Mouse (Mus musculus) small intestine, adult 2 months (tissue): Measurements from ENCODE around the gene Pla2g4f. TPM values are rescaled to one million over a fixed set of nuclear protein-coding genes. Genes with fewer than 3 reads are reported as not detected.

Experiments used
- H3K27ac ChIP-seq: fragments of 200-500 bp; 2 replicates; pipeline ENCODE4 v1.5.1; 2012; ENCODE audit warnings: low read depth, low read length, control low read depth, inconsistent platforms; ENCODE audit not compliant: insufficient read depth
- H3K27me3 ChIP-seq: fragments of 200-500 bp; 2 replicates; pipeline ENCODE4 v1.6.1; 2012; ENCODE audit warnings: mild to moderate bottlenecking, moderate library complexity, low read length, inconsistent platforms; ENCODE audit not compliant: control insufficient read depth, insufficient read depth
- H3K36me3 ChIP-seq: fragments of 200-500 bp; 2 replicates; pipeline ENCODE4 v1.6.1; 2012; ENCODE audit warnings: mild to moderate bottlenecking, low read length, control low read depth, inconsistent platforms; ENCODE audit not compliant: control insufficient read depth, insufficient read depth
- H3K4me1 ChIP-seq: fragments of 200-500 bp; 2 replicates; pipeline ENCODE4 v1.6.1; 2012; ENCODE audit warnings: low read length, inconsistent platforms, mixed read lengths; ENCODE audit not compliant: control insufficient read depth, insufficient read depth, insufficient read length
- H3K4me3 ChIP-seq: fragments of 200-500 bp; 2 replicates; pipeline ENCODE4 v1.5.1; 2012; ENCODE audit warnings: low read depth, mild to moderate bottlenecking, control low read depth, inconsistent platforms, low read length, moderate library complexity
- CTCF ChIP-seq: fragments of 200-500 bp; IDR thresholded peaks from 2 replicates; pipeline ENCODE4 v1.5.1; 2012; ENCODE audit warnings: low read depth, mild to moderate bottlenecking, control low read depth, inconsistent platforms, low read length, moderate library complexity, mixed read lengths; ENCODE audit not compliant: insufficient replicate concordance, insufficient read length; ENCODE audit errors: extremely low read depth
- POLR2A ChIP-seq: fragments of 200-500 bp; IDR thresholded peaks from 2 replicates; pipeline ENCODE4 v1.6.1; 2012; ENCODE audit warnings: low read depth, mild to moderate bottlenecking, control low read depth, inconsistent platforms, low read length, moderate library complexity
- WGBS: fragments of 180-500 bp; shearing (Covaris S2); methylation state at CpG from one replicate; pipeline ENCODE4 v1.1.7; 2018; 5-methylcytosine and 5-hydroxymethylcytosine counted together
- polyA plus RNA-seq: library from polyadenylated mRNA; depleted of rRNA; stranded (reverse); fragments of >200 nt; gene quantifications from 2 replicates; pipeline ENCODE4 v1.2.3, GENCODE M21; 2012

Gene Pla2g4f
- polyA plus RNA-seq, 1 experiment = 0.34 TPM

DNA sequence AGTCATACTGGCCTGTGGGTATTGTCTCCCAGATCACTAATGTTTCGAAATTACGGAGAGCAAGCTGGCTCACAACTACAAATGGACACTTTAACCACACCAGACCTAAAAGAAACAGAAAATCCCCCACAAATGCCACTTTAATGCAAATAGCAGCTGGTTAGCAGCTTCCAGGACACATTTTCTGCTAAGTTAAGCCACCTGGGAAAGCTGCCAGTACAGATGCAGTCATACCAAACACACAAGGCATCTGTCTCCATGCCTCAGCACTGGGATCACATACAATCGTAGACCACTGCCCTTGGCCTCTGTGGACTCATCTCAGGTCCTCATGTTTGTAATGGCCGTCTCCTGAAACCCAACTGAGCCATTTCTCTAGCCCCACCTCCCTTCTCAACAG is 17.6 kb upstream of the Pla2g4f start:
- Histone ChIP-seq H3K4me3 (no peak overlapping the region), H3K36me3 (peaks cover 56% of the 10 kb centered on the region), H3K4me1 (no peaks in the 10 kb centered on the region), H3K27me3 (no peaks in the 10 kb centered on the region), H3K27ac (no peak overlapping the region)
- TF ChIP-seq CTCF = no peak
- WGBS = 90% methylated on average over 4 of the region's 4 CpGs

DNA sequence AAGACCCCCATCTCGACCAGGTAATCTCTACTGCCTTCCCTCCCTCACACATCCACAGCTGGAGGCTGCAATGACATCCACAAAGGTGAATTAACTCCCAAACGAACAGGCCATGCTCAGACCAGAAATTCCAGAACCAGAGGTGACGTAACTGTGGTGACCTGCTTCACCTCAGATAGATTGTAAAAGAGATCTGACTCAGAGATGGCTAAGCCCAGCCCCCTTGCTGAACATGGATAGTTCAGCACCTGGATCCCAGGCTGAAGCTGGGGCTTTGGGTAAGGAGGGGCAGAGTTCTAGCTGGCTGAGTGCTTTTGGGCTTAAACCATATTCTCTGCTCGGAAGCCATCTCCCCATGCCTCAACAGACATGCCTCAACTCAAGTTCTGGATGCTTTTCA is 1.1 kb upstream of the Pla2g4f start:
- Histone ChIP-seq H3K4me1 (no peaks in the 10 kb centered on the region), H3K4me3 (no peak overlapping the region), H3K27ac (no peak overlapping the region), H3K36me3 (peaks cover 19% of the 10 kb centered on the region), H3K27me3 (no peaks in the 10 kb centered on the region)
- TF ChIP-seq POLR2A (no peak), CTCF (no peak)
- 57% methylated on average over 4 of the region's 4 CpGs for WGBS

DNA sequence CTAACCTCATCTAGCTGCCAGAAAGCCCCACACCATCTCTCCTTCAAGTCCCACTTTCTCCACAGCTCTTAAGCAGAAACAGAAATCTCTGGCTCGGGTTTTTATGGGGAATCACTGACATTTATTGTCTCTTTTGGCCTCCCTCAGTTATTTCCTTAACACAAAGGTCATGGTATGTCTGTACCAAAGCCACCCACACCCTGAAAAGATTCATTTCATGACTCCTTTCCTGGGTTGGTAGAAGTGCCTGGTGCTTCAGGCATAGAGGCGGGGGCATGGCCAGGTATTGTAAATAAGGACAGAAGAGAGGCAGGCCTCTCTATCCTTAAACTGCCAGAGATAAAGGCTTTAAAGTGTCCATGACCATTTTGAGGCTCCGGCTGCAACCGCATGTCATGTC is 522 bp upstream of the Pla2g4f start:
- Histone ChIP-seq H3K27ac (no peak overlapping the region), H3K27me3 (no peaks in the 10 kb centered on the region), H3K4me1 (no peaks in the 10 kb centered on the region), H3K4me3 (no peak overlapping the region), H3K36me3 (peaks cover 18% of the 10 kb centered on the region)
- 62% methylated on average over 4 of the region's 4 CpGs for WGBS
- TF ChIP-seq POLR2A (no peak), CTCF (no peak)

DNA sequence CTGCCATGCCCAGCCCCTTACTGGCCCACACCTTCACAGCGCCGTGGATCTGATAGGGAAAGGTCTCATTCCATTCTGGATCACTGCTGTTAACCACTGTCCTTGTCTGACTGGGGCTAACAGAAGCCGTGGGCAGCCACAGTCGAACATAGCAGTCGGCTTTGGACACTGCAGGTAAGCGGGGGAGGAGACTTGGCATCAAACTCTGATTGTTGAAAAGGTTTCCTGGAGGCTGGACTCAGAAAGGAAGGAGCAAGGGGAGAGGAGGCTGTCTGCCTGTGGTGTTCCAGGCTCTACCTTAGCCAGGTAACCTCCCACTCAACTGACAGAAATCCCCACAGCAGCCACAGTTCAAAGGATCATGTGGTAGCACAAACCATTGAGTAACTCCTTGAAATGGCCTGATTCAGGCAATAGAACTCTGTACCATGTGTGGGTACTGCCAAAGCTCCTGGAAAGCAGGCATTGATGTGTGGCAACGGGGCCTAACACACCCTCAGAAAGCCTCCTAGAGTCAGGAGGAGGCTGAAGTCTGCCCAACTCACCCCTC is 1.6 kb downstream of the Pla2g4f start:
- 55% methylated on average over 7 of the region's 7 CpGs for WGBS
- Histone ChIP-seq H3K4me1 (no peaks in the 10 kb centered on the region; the same call in 1 of the 2 replicates), H3K27me3 (no peaks in the 10 kb centered on the region), H3K4me3 (no peak overlapping the region), H3K36me3 (peaks cover 6% of the 10 kb centered on the region), H3K27ac (no peak overlapping the region)
- TF ChIP-seq CTCF = no peak
- no peak for TF ChIP-seq POLR2A

DNA sequence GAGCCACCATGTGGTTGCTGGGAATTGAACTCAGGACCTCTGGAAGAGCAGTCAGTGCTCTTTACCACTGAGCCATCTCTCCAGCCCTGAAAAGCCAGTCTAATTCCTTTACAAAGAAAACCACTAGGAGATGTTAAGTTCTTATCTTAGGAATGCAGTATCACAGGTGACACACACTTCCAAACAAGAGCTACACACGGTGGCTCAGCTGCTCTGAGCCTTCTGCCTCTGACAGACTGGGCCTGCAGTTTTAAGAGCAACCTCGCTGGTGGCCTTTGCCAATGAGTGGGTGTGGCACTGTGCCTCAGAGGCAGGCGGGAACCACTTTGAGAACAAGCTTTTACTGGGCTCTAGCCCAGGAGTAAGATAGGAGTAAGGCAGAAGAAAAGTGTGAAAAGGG is 9.9 kb downstream of the Pla2g4f start:
- no peak overlapping the region for H3K27ac ChIP-seq
- H3K27me3 ChIP-seq = no peaks in the 10 kb centered on the region
- TF ChIP-seq CTCF (no peak), POLR2A (no peak)
- no peak overlapping the region for H3K4me3 ChIP-seq
- H3K36me3 ChIP-seq = no peaks in the 10 kb centered on the region
- H3K4me1 ChIP-seq = no peaks in the 10 kb centered on the region; the same call in 1 of the 2 replicates
- 11% methylated on average over 3 of the region's 3 CpGs for WGBS

DNA sequence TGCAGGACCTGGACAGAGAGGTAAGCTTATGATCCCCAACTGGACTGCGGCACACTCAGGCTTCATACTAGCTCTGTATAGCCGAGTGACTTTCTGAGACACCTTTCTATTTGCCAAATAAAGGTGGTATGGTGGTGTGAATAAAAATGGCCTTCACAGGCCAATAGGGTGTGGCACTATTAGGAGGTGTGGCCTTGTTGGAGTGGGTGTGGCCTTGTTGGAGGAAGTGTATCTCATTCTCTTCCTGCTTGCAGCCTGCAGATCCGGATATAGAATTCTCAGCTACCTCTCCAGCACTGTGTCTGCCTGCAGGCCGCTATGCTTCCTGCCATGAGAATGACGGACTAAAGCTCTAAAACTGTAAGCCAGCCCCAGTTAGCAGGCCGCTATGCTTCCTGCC is 12.9 kb downstream of the Pla2g4f start:
- H3K4me3 ChIP-seq = no peak overlapping the region
- H3K27ac ChIP-seq = no peak overlapping the region
- H3K4me1 ChIP-seq = no peaks in the 10 kb centered on the region
- no peak for TF ChIP-seq POLR2A
- no peak for TF ChIP-seq CTCF
- WGBS = 91% methylated on average over 6 of the region's 6 CpGs
- H3K36me3 ChIP-seq = no peaks in the 10 kb centered on the region
- no peaks in the 10 kb centered on the region for H3K27me3 ChIP-seq

DNA sequence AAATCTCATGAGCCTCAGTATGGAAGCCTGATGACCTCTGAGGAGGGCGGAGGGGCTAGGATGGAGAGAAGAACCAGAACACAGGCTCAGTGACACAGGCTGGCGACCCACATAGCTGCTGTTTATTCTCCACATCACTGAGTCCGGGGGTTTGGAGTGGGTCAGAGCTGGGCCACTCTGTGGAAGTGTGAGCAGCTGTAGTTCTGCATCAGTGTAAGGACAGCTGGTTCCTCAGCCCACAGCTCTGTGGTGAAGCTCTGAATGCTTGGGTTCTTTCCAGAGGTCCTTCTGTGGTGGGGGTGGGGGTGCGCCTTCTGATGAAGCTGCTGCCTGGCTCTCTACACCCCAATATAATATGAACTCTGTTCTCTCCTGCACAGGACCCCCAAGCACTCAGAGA is 14.1 kb downstream of the Pla2g4f start:
- TF ChIP-seq CTCF (no peak), POLR2A (no peak)
- H3K27ac ChIP-seq = no peak overlapping the region
- no peaks in the 10 kb centered on the region for H3K27me3 ChIP-seq
- no peaks in the 10 kb centered on the region for H3K36me3 ChIP-seq
- no peaks in the 10 kb centered on the region for H3K4me1 ChIP-seq
- no peak overlapping the region for H3K4me3 ChIP-seq
- WGBS = 75% methylated on average over 4 of the region's 4 CpGs
